Mouse (Mus musculus): ENCODE measurements around the gene Prf1. TPM values are rescaled to one million over a fixed set of nuclear protein-coding genes. Genes with fewer than 3 reads are reported as not detected.

Prf1 gene
- total and polyA plus RNA-seq, 2 experiments from 2014 or later = 0.04 TPM; not detected in 1

DNA sequence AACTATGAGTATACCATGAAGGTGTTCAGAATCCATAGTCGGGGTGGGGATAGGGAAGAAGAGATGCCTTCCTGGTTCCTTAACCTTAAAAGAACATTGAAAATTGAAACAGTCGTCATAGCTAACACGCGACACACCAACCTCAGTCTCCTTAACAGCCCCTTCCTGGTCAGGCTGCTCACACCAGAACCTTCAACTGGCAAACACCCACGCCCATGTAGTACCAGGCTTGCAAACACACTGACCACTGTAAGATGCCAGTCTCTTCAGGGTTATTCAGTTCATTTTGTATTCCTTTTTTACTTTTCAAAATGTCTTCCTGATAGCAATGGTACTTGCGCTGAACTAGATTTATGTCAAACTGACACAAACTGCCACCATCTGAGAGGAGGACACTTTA lies 20.6 kb upstream of the Prf1 start:
- TF ChIP-seq CTCF (IDR thresholded peaks at IDR 0.05; ENCODE audit: low read depth) (no peak), EP300 (IDR thresholded peaks at IDR 0.05; ENCODE audit: low read depth) (no peak)
- H3K9me3 ChIP-seq (replicated peaks; ENCODE audit: control insufficient read depth, low read length) = no peaks in the 10 kb centered on the region
- H3K27ac ChIP-seq (ENCODE audit: low read depth) = no peak overlapping the region
- ATAC-seq (ENCODE audit: insufficient read depth, low read depth) (no peak), DNase-seq (ENCODE audit: low spot score) (no peak)
- WGBS = 90% methylated on average over 6 of the region's 6 CpGs
- no peaks in the 10 kb centered on the region; the same call in 1 of the 2 replicates for H3K27me3 ChIP-seq (ENCODE audit: control insufficient read depth, insufficient read depth, low read length)
- H3K9ac ChIP-seq (replicated peaks; ENCODE audit: low read depth, low read length) = no peak overlapping the region
- H3K36me3 ChIP-seq (replicated peaks; ENCODE audit: control insufficient read depth, insufficient read depth, low read length) = no peaks in the 10 kb centered on the region
- H3K4me2 ChIP-seq (ENCODE audit: low read depth, low read length) = no peak overlapping the region
- peaks cover 8% of the 10 kb centered on the region; the same call in 1 of the 2 replicates for H3K4me1 ChIP-seq (ENCODE audit: control insufficient read depth, insufficient read depth)
- H3K4me3 ChIP-seq (ENCODE audit: low read depth, low read length) = no peak overlapping the region

DNA sequence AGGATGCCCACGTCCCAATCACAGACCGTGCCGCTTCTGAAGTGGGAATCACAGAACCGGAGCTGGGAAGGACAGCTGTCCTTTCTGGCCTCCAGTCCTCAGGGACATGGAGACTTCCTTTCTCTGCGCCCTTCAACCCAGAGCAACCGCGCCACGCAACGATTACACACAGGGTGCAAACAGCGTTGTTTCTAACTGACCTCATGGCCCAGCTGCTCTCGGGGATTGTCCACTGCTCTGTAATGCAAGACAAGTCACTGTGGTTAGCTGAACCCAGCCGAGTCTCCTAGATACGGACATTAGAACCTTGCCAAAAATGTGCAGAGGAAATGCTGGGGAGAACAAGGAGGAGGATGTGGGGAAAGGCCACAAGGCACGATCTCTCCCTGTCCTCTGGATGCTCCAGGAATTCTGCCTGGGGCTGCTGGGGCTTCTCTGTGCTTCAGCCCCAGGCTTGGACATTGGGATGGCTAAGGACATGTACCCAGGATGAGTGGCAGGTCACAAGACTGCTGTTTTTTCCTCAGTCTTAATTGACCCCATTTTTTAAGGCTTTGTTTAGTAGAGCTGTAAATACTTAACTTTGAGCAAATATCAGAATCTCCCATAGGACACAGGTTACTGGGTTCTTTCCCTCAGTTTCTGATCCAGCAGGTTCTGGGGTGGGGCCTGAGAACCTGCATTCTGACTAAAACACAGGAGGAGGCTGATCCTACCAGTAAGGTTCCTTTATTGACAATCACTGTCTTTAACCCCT lies 19.5 kb upstream of the Prf1 start:
- peak; percentile 63 for ATAC-seq (ENCODE audit: insufficient read depth, low read depth)
- TF ChIP-seq CTCF (IDR thresholded peaks at IDR 0.05; ENCODE audit: low read depth) (no peak), EP300 (IDR thresholded peaks at IDR 0.05; ENCODE audit: low read depth) (no peak)
- no peak overlapping the region for H3K9ac ChIP-seq (replicated peaks; ENCODE audit: low read depth, low read length)

GRCm38 (mm10) chr10:61281115-61281514 lies 16.5 kb upstream of the Prf1 start:
- Histone ChIP-seq H3K4me2 (ENCODE audit: low read depth, low read length) (no peak overlapping the region), H3K9ac (replicated peaks; ENCODE audit: low read depth, low read length) (no peak overlapping the region), H3K4me1 (ENCODE audit: control insufficient read depth, insufficient read depth) (no peaks in the 10 kb centered on the region), H3K36me3 (replicated peaks; ENCODE audit: control insufficient read depth, insufficient read depth, low read length) (no peaks in the 10 kb centered on the region), H3K9me3 (replicated peaks; ENCODE audit: control insufficient read depth, low read length) (no peaks in the 10 kb centered on the region), H3K4me3 (ENCODE audit: low read depth, low read length) (no peak overlapping the region), H3K27me3 (ENCODE audit: control insufficient read depth, insufficient read depth, low read length) (no peaks in the 10 kb centered on the region), H3K27ac (ENCODE audit: low read depth) (no peak overlapping the region)
- 64% methylated on average over 5 of the region's 5 CpGs for WGBS
- TF ChIP-seq EP300 (IDR thresholded peaks at IDR 0.05; ENCODE audit: low read depth) (no peak), CTCF (IDR thresholded peaks at IDR 0.05; ENCODE audit: low read depth) (no peak)
- DNase-seq (ENCODE audit: low spot score) (no peak), ATAC-seq (ENCODE audit: insufficient read depth, low read depth) (no peak)

More for the DNA sequence above, 19.5 kb upstream of the Prf1 start:
- Histone ChIP-seq H3K27me3 (ENCODE audit: control insufficient read depth, insufficient read depth, low read length) (no peaks in the 10 kb centered on the region), H3K9me3 (replicated peaks; ENCODE audit: control insufficient read depth, low read length) (no peaks in the 10 kb centered on the region), H3K4me3 (ENCODE audit: low read depth, low read length) (no peak overlapping the region), H3K4me2 (ENCODE audit: low read depth, low read length) (no peak overlapping the region), H3K4me1 (ENCODE audit: control insufficient read depth, insufficient read depth) (peaks cover 4% of the 10 kb centered on the region; the same call in 1 of the 2 replicates), H3K27ac (ENCODE audit: low read depth) (peak overlapping the region; percentile 53), H3K36me3 (replicated peaks; ENCODE audit: control insufficient read depth, insufficient read depth, low read length) (no peaks in the 10 kb centered on the region)
- peak; percentile 81 for DNase-seq (ENCODE audit: low spot score)
- WGBS = 50% methylated on average over 14 of the region's 14 CpGs

DNA sequence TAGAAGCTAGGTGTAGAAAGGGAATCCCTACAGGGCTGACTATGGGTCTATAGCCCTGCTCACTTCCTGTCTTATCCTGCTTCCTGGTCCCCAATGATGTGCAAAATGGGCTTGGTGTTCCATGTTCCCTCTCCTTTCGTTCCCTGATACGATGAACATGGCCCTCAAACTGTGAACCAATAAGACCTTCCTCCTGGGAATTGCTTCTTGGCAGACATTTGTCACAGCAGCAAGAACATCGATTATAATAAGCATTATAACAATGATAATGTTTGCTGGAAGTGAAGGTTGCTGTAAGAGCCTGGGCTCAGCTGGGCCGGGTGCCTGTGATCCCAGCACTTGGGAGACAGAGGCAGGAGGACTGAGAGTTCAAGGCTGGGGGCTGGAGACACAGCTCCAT lies 13.3 kb upstream of the Prf1 start:
- 76% methylated on average over 4 of the region's 4 CpGs for WGBS

DNA sequence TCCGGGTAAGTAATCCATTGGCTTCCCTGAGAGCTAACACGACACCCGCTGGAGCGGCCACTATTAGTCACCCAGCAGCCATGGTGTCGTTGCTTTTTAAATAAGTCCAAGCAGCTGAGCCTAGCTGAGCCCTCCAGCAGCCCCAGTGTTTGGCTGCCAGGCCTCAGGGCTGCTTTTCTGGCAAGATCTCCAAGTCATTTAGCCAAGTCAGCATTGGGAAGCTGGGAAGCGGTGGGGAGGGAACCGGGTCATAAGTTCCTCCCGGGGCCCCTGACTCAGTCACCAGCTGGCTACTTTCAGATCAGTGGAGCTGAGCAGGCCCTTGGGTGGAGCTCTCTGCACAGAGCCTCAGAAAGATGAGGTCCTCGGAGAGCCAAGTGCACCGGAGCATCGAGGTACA lies 12.4 kb upstream of the Prf1 start:
- WGBS = 73% methylated on average over 11 of the region's 11 CpGs
- Histone ChIP-seq H3K4me2 (ENCODE audit: low read depth, low read length) (no peak overlapping the region), H3K9me3 (replicated peaks; ENCODE audit: control insufficient read depth, low read length) (no peaks in the 10 kb centered on the region), H3K36me3 (replicated peaks; ENCODE audit: control insufficient read depth, insufficient read depth, low read length) (no peaks in the 10 kb centered on the region), H3K4me3 (ENCODE audit: low read depth, low read length) (no peak overlapping the region), H3K4me1 (ENCODE audit: control insufficient read depth, insufficient read depth) (no peaks in the 10 kb centered on the region; the same call in none of the 2 replicates), H3K9ac (replicated peaks; ENCODE audit: low read depth, low read length) (no peak overlapping the region), H3K27ac (ENCODE audit: low read depth) (peak overlapping the region; percentile 58), H3K27me3 (ENCODE audit: control insufficient read depth, insufficient read depth, low read length) (no peaks in the 10 kb centered on the region)
- DNase-seq (ENCODE audit: low spot score) = no peak
- peak; percentile 40; the same call in 1 of the 2 replicates for ATAC-seq (ENCODE audit: insufficient read depth, low read depth)
- TF ChIP-seq CTCF (IDR thresholded peaks at IDR 0.05; ENCODE audit: low read depth) (no peak), EP300 (IDR thresholded peaks at IDR 0.05; ENCODE audit: low read depth) (no peak)

More for the DNA sequence above, 13.3 kb upstream of the Prf1 start:
- no peak for DNase-seq (ENCODE audit: low spot score)
- H3K4me2 ChIP-seq (ENCODE audit: low read depth, low read length) = no peak overlapping the region
- no peak for ATAC-seq (ENCODE audit: insufficient read depth, low read depth)
- H3K9ac ChIP-seq (replicated peaks; ENCODE audit: low read depth, low read length) = no peak overlapping the region
- TF ChIP-seq EP300 (IDR thresholded peaks at IDR 0.05; ENCODE audit: low read depth) = no peak
- TF ChIP-seq CTCF (IDR thresholded peaks at IDR 0.05; ENCODE audit: low read depth) = no peak
- no peaks in the 10 kb centered on the region for H3K27me3 ChIP-seq (ENCODE audit: control insufficient read depth, insufficient read depth, low read length)
- no peak overlapping the region for H3K27ac ChIP-seq (ENCODE audit: low read depth)
- H3K36me3 ChIP-seq (replicated peaks; ENCODE audit: control insufficient read depth, insufficient read depth, low read length) = no peaks in the 10 kb centered on the region
- no peaks in the 10 kb centered on the region for H3K9me3 ChIP-seq (replicated peaks; ENCODE audit: control insufficient read depth, low read length)
- H3K4me3 ChIP-seq (ENCODE audit: low read depth, low read length) = no peak overlapping the region
- no peaks in the 10 kb centered on the region; the same call in 1 of the 2 replicates for H3K4me1 ChIP-seq (ENCODE audit: control insufficient read depth, insufficient read depth)

Data from heart, postnatal 0 days (tissue).